Mouse (Mus musculus): Measurements from ENCODE around the gene Grin2c. TPM values are rescaled to one million over a fixed set of nuclear protein-coding genes. Genes with fewer than 3 reads are reported as not detected.

Grin2c gene
- polyA plus RNA-seq (2014; fragmentation: Nextera tagmentation; extraction: Ambion mirVana) = 0.33 and 0.35 TPM in 2 replicates

GRCm38 (mm10) chr11:115267061-115267883, at the start of gene Grin2c:
TSS of gene Grin2c (minus strand) at chr11:115267243.
- peak within 1 kb of the TSS; percentile 57 for H3K4me2 ChIP-seq (replicated peaks)
- DNase-seq (ENCODE audit: low spot score) (no peak), ATAC-seq (ENCODE audit: low FRiP score) (0 out of 2 replicates have a peak, but pooled peaks have one; percentile 28)
- 10% methylated on average over 29 of the region's 50 CpGs for WGBS
- peaks cover 74% of the 10 kb centered on the region for H3K27me3 ChIP-seq (ENCODE audit: control insufficient read depth, insufficient read depth, low read length)
- no peak within 1 kb of the TSS for H3K27ac ChIP-seq
- H3K9me3 ChIP-seq (ENCODE audit: control insufficient read depth, low read length) = no peaks in the 10 kb centered on the region
- H3K9ac ChIP-seq = no peak within 1 kb of the TSS; the same call in 1 of the 2 replicates
- H3K4me3 ChIP-seq (replicated peaks; ENCODE audit: low read length) = peak within 1 kb of the TSS; percentile 29
- peaks cover 9% of the 10 kb centered on the region for H3K4me1 ChIP-seq (replicated peaks; ENCODE audit: control insufficient read depth, insufficient read depth, low read length)
- peaks cover 23% of the 10 kb centered on the region for H3K36me3 ChIP-seq (replicated peaks; ENCODE audit: control insufficient read depth, insufficient read depth)

DNA sequence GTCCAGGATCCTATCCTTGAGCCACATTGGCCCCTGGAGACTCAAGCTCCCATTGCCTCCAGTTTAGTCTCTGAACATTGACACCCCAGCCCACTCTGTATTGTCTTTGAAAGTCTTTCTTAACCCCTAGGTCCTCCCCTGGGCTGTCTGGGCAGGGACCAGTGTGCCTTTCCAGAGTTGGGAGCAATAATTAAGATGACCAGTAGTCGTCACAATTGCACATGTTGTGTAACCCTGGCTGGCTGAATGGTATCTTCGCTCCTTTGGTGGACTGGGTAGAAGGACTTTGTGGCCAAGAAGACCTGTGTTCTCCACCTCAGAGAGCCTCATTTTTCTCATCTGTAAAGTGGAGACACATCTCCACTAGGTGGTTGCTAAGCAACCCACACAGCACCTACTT, 47.2 kb upstream of the Grin2c start:
- Histone ChIP-seq H3K4me1 (replicated peaks; ENCODE audit: control insufficient read depth, insufficient read depth, low read length) (0 out of 2 replicates have a peak, but pooled peaks cover 3% of the 10 kb centered on the region), H3K4me3 (replicated peaks; ENCODE audit: low read length) (no peak overlapping the region), H3K36me3 (replicated peaks; ENCODE audit: control insufficient read depth, insufficient read depth) (no peaks in the 10 kb centered on the region), H3K27me3 (ENCODE audit: control insufficient read depth, insufficient read depth, low read length) (peaks cover 64% of the 10 kb centered on the region), H3K4me2 (replicated peaks) (no peak overlapping the region), H3K9ac (no peak overlapping the region), H3K9me3 (ENCODE audit: control insufficient read depth, low read length) (no peaks in the 10 kb centered on the region), H3K27ac (no peak overlapping the region)
- WGBS = 45% methylated on average over 2 of the region's 2 CpGs
- DNase-seq (ENCODE audit: low spot score) (no peak), ATAC-seq (ENCODE audit: low FRiP score) (no peak)

- Histone ChIP-seq H3K4me3 (replicated peaks; ENCODE audit: low read length) (no peak overlapping the region), H3K4me1 (replicated peaks; ENCODE audit: control insufficient read depth, insufficient read depth, low read length) (no peaks in the 10 kb centered on the region), H3K4me2 (replicated peaks) (no peak overlapping the region), H3K36me3 (replicated peaks; ENCODE audit: control insufficient read depth, insufficient read depth) (no peaks in the 10 kb centered on the region), H3K9ac (no peak overlapping the region), H3K9me3 (ENCODE audit: control insufficient read depth, low read length) (no peaks in the 10 kb centered on the region), H3K27me3 (ENCODE audit: control insufficient read depth, insufficient read depth, low read length) (peaks cover 14% of the 10 kb centered on the region; the same call in 1 of the 2 replicates), H3K27ac (no peak overlapping the region)
- ATAC-seq (ENCODE audit: low FRiP score) (no peak), DNase-seq (ENCODE audit: low spot score) (no peak)
- 80% methylated on average over 1 of the region's 1 CpGs for WGBS
Measured at GRCm38 (mm10) chr11:115308781-115309180, 41.7 kb upstream of the Grin2c start.

DNA sequence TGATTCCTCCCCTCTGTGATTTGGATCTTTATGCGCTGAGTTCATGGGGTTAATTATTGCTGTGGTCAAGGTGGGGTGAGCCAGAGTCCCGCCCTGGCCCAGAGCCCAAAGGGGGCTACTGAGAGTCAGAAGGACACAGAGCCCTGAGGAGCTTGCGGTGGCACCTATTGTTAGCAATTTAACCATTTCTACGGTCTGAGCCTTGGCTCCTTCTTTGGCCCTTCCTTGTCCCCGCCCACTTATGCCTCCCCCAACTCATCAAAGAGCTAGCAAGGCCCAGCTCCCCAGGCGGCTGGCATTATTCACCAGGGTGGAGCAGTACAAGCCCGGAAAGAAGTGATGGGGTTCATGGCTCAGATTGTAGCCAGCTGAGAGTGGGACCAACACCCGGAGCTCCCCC, 39.8 kb upstream of the Grin2c start, which contains the start of gene Otop2:
Otop2 (plus strand) TSS at position 301 of the 400 bp plus-strand sequence.
- Histone ChIP-seq H3K9ac (no peak within 1 kb of the TSS), H3K36me3 (replicated peaks; ENCODE audit: control insufficient read depth, insufficient read depth) (no peaks in the 10 kb centered on the region), H3K9me3 (ENCODE audit: control insufficient read depth, low read length) (no peaks in the 10 kb centered on the region), H3K4me3 (replicated peaks; ENCODE audit: low read length) (no peak within 1 kb of the TSS), H3K4me2 (replicated peaks) (no peak within 1 kb of the TSS), H3K4me1 (replicated peaks; ENCODE audit: control insufficient read depth, insufficient read depth, low read length) (no peaks in the 10 kb centered on the region), H3K27me3 (ENCODE audit: control insufficient read depth, insufficient read depth, low read length) (0 out of 2 replicates have a peak, but pooled peaks cover 3% of the 10 kb centered on the region), H3K27ac (no peak within 1 kb of the TSS)
- ATAC-seq (ENCODE audit: low FRiP score) (no peak), DNase-seq (ENCODE audit: low spot score) (no peak)
- WGBS = 12% methylated on average over 8 of the region's 8 CpGs

- Histone ChIP-seq H3K36me3 (replicated peaks; ENCODE audit: control insufficient read depth, insufficient read depth) (no peaks in the 10 kb centered on the region), H3K27ac (no peak overlapping the region), H3K4me1 (replicated peaks; ENCODE audit: control insufficient read depth, insufficient read depth, low read length) (no peaks in the 10 kb centered on the region), H3K9me3 (ENCODE audit: control insufficient read depth, low read length) (0 out of 2 replicates have a peak, but pooled peaks cover 2% of the 10 kb centered on the region), H3K27me3 (ENCODE audit: control insufficient read depth, insufficient read depth, low read length) (0 out of 2 replicates have a peak, but pooled peaks cover 6% of the 10 kb centered on the region), H3K4me2 (replicated peaks) (no peak overlapping the region), H3K9ac (no peak overlapping the region), H3K4me3 (replicated peaks; ENCODE audit: low read length) (no peak overlapping the region)
- no peak for DNase-seq (ENCODE audit: low spot score)
- 81% methylated on average over 8 of the region's 8 CpGs for WGBS
- no peak for ATAC-seq (ENCODE audit: low FRiP score)
Measured at GRCm38 (mm10) chr11:115303167-115303566, 36.1 kb upstream of the Grin2c start.

GRCm38 (mm10) chr11:115301351-115301750, 34.3 kb upstream of the Grin2c start:
- no peak overlapping the region for H3K4me3 ChIP-seq (replicated peaks; ENCODE audit: low read length)
- no peaks in the 10 kb centered on the region for H3K36me3 ChIP-seq (replicated peaks; ENCODE audit: control insufficient read depth, insufficient read depth)
- H3K4me1 ChIP-seq (replicated peaks; ENCODE audit: control insufficient read depth, insufficient read depth, low read length) = peaks cover 6% of the 10 kb centered on the region
- WGBS = 91% methylated on average over 2 of the region's 2 CpGs
- H3K4me2 ChIP-seq (replicated peaks) = no peak overlapping the region
- no peak overlapping the region for H3K9ac ChIP-seq
- no peak for ATAC-seq (ENCODE audit: low FRiP score)
- 0 out of 2 replicates have a peak, but pooled peaks cover 2% of the 10 kb centered on the region for H3K9me3 ChIP-seq (ENCODE audit: control insufficient read depth, low read length)
- H3K27me3 ChIP-seq (ENCODE audit: control insufficient read depth, insufficient read depth, low read length) = peaks cover 9% of the 10 kb centered on the region; the same call in 1 of the 2 replicates
- no peak overlapping the region for H3K27ac ChIP-seq
- DNase-seq (ENCODE audit: low spot score) = no peak

GRCm38 (mm10) chr11:115300745-115301144, 33.7 kb upstream of the Grin2c start:
- DNase-seq (ENCODE audit: low spot score) = no peak
- Histone ChIP-seq H3K9me3 (ENCODE audit: control insufficient read depth, low read length) (0 out of 2 replicates have a peak, but pooled peaks cover 2% of the 10 kb centered on the region), H3K36me3 (replicated peaks; ENCODE audit: control insufficient read depth, insufficient read depth) (no peaks in the 10 kb centered on the region), H3K4me2 (replicated peaks) (no peak overlapping the region), H3K4me1 (replicated peaks; ENCODE audit: control insufficient read depth, insufficient read depth, low read length) (peaks cover 6% of the 10 kb centered on the region), H3K4me3 (replicated peaks; ENCODE audit: low read length) (no peak overlapping the region), H3K27ac (no peak overlapping the region), H3K9ac (no peak overlapping the region), H3K27me3 (ENCODE audit: control insufficient read depth, insufficient read depth, low read length) (peaks cover 11% of the 10 kb centered on the region; the same call in 1 of the 2 replicates)
- no peak for ATAC-seq (ENCODE audit: low FRiP score)
- 85% methylated on average over 4 of the region's 4 CpGs for WGBS

DNA sequence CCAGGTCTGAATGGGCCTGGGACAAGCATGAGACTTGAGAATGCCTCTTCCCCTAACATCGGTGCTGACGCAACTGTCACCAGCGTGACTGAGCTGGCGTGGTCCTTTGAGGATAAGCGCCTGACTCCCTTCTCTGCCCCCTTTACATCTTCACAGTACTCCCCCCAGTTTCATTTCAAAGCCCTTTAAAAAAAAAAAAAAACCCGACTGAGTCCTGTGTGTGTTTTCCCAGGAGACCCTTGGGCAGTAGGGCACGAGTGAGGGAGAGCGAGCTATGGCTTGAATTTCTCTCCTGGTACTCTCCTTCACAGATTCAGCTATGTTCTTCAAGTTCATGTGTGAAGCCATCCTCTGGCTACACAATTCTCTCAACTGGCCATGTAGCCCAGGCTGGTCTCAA, 31.1 kb upstream of the Grin2c start:
- no peak overlapping the region for H3K27ac ChIP-seq
- no peak for DNase-seq (ENCODE audit: low spot score)
- no peak overlapping the region for H3K9ac ChIP-seq
- H3K4me3 ChIP-seq (replicated peaks; ENCODE audit: low read length) = no peak overlapping the region
- peaks cover 6% of the 10 kb centered on the region for H3K4me1 ChIP-seq (replicated peaks; ENCODE audit: control insufficient read depth, insufficient read depth, low read length)
- peaks cover 11% of the 10 kb centered on the region; the same call in 1 of the 2 replicates for H3K27me3 ChIP-seq (ENCODE audit: control insufficient read depth, insufficient read depth, low read length)
- peak overlapping the region; percentile 86 for H3K4me2 ChIP-seq (replicated peaks)
- ATAC-seq (ENCODE audit: low FRiP score) = no peak
- no peaks in the 10 kb centered on the region for H3K36me3 ChIP-seq (replicated peaks; ENCODE audit: control insufficient read depth, insufficient read depth)
- 0 out of 2 replicates have a peak, but pooled peaks cover 2% of the 10 kb centered on the region for H3K9me3 ChIP-seq (ENCODE audit: control insufficient read depth, low read length)
- 66% methylated on average over 8 of the region's 8 CpGs for WGBS

GRCm38 (mm10) chr11:115297214-115297826, 30.3 kb upstream of the Grin2c start, which contains the start of gene Fads6:
TSS of gene Fads6 (minus strand) at chr11:115297663.
- peaks cover 11% of the 10 kb centered on the region; the same call in 1 of the 2 replicates for H3K27me3 ChIP-seq (ENCODE audit: control insufficient read depth, insufficient read depth, low read length)
- H3K4me1 ChIP-seq (replicated peaks; ENCODE audit: control insufficient read depth, insufficient read depth, low read length) = peaks cover 6% of the 10 kb centered on the region
- DNase-seq (ENCODE audit: low spot score) (peak; percentile 73), ATAC-seq (ENCODE audit: low FRiP score) (peak; percentile 80)
- peak within 1 kb of the TSS; percentile 49 for H3K4me3 ChIP-seq (replicated peaks; ENCODE audit: low read length)
- H3K9ac ChIP-seq = peak within 1 kb of the TSS; percentile 77
- H3K27ac ChIP-seq = peak within 1 kb of the TSS; percentile 53; the same call in 1 of the 2 replicates
- peak within 1 kb of the TSS; percentile 86 for H3K4me2 ChIP-seq (replicated peaks)
- 2% methylated on average over 44 of the region's 44 CpGs for WGBS
- H3K36me3 ChIP-seq (replicated peaks; ENCODE audit: control insufficient read depth, insufficient read depth) = no peaks in the 10 kb centered on the region
- 0 out of 2 replicates have a peak, but pooled peaks cover 2% of the 10 kb centered on the region for H3K9me3 ChIP-seq (ENCODE audit: control insufficient read depth, low read length)
